Mouse (Mus musculus) embryonic facial prominence, embryonic 15.5 days (tissue): ENCODE results near the gene Ccdc77. TPM values are rescaled to one million over a fixed set of nuclear protein-coding genes. Genes with fewer than 3 reads are reported as not detected.

ENCODE experiments used
- ATAC-seq: fragments of 200-750 bp; cut with Nextera tagmentation; 2 replicates; pipeline ENCODE4 v1.8.0; 2017; ENCODE audit warnings: low read depth, moderate TSS enrichment; ENCODE audit not compliant: insufficient number of reproducible peaks, low FRiP score, low TSS enrichment
- H3K27ac ChIP-seq: fragments of 300-500 bp; sonication (generic); replicated peaks from 2 replicates; pipeline ENCODE4 v1.5.1; 2015; ENCODE audit warnings: mild to moderate bottlenecking, inconsistent platforms
- H3K27me3 ChIP-seq: fragments of 300-500 bp; sonication (generic); 2 replicates; pipeline ENCODE4 v1.6.1; 2015; ENCODE audit warnings: inconsistent platforms
- H3K36me3 ChIP-seq: fragments of 300-500 bp; sonication (generic); 2 replicates; pipeline ENCODE4 v1.6.1; 2015; ENCODE audit warnings: mild to moderate bottlenecking, inconsistent platforms
- H3K4me1 ChIP-seq: fragments of 300-500 bp; sonication (generic); 2 replicates; pipeline ENCODE4 v1.6.1; 2015; ENCODE audit warnings: inconsistent platforms
- H3K4me2 ChIP-seq: fragments of 300-500 bp; sonication (generic); replicated peaks from 2 replicates; pipeline ENCODE4 v1.6.1; 2015; ENCODE audit warnings: mild to moderate bottlenecking, inconsistent platforms
- H3K4me3 ChIP-seq: fragments of 300-500 bp; sonication (generic); replicated peaks from 2 replicates; pipeline ENCODE4 v1.5.1; 2015; ENCODE audit warnings: mild to moderate bottlenecking, inconsistent platforms
- H3K9ac ChIP-seq: fragments of 300-500 bp; sonication (generic); 2 replicates; pipeline ENCODE4 v1.6.1; 2015; ENCODE audit warnings: inconsistent platforms
- H3K9me3 ChIP-seq: fragments of 300-500 bp; sonication (generic); replicated peaks from 2 replicates; pipeline ENCODE4 v1.6.1; 2016; ENCODE audit warnings: inconsistent platforms
- WGBS: fragments of 180-500 bp; shearing (Covaris S2); methylation state at CpG from one replicate; pipeline ENCODE4 v1.1.7; 2015; 5-methylcytosine and 5-hydroxymethylcytosine counted together
- polyA plus RNA-seq: library from polyadenylated mRNA; unstranded; fragments of >200 nt; fragmentation: Nextera tagmentation; extraction: Ambion mirVana; gene quantifications from 2 replicates; pipeline ENCODE4 v1.2.1, GENCODE M21; 2015

The Ccdc77 gene
- polyA plus RNA-seq, 1 experiment from 2014 or later, result 21.2 TPM

DNA sequence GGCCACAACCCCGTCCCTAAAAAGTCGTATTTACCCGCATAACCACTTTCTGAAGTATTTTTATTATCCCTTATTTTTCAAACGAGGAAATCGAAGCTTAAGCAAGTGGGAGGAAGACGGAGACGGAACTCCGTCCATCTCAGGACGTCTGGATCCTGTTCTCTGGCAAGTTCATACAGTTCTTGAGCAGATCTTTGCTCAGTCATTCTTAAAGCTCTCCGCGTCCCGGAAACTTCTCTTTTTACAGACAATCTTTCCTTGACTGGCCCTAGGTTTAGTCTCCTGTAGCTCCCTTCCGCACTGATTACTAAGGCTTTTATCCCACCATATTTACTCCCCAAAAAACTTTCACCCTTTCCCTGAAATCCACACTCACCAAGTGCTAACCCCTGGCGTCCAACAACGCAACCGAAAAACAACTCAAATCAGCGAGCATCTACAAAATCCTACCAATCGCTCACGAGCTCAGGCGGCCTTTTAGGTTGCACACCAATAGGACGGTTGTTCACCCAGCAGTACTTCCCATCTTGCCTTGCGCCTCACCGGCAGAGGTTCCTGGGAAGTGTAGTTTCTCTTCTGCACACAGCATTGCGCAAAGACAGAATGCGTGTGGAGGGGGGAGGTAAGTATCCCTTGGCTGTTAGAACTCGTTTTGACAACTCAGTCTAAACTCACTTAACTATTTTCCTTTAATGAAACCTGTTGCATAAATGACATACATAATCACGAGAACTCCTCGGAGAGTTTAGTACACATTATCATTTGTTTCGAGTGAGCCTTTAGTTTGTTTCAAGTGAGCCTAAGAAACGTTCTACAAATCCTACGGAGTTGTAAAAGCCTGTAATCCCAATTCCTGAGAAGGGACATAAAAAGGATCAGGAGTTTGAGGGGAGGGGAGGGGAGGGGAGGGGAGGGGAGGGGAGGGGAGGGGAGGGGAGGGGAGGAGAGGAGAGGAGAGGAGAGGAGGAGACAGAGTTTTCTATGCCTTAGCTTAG, 6.9 kb downstream of the Ccdc77 start:
- ATAC-seq, result peak; percentile 96
- WGBS, result under 1% methylated on average over 31 of the region's 31 CpGs
- no peaks in the 10 kb centered on the region for H3K27me3 ChIP-seq

GRCm38 (mm10) chr6:120356478-120356877, 7.7 kb downstream of the Ccdc77 start:
- H3K4me1 ChIP-seq, result peaks cover 13% of the 10 kb centered on the region

More for the DNA sequence above, 6.9 kb downstream of the Ccdc77 start:
- peak overlapping the region; percentile 68 for H3K4me2 ChIP-seq
- H3K9me3 ChIP-seq, result no peaks in the 10 kb centered on the region
- peak overlapping the region; percentile 87 for H3K27ac ChIP-seq
- peaks cover 14% of the 10 kb centered on the region; the same call in 1 of the 2 replicates for H3K36me3 ChIP-seq
- peak overlapping the region; percentile 62 for H3K4me3 ChIP-seq
- H3K4me1 ChIP-seq, result peaks cover 13% of the 10 kb centered on the region
- H3K9ac ChIP-seq, result peak overlapping the region; percentile 45

GRCm38 (mm10) chr6:120349018-120349417, 15.2 kb downstream of the Ccdc77 start:
- H3K4me2 ChIP-seq, result no peak overlapping the region
- 84% methylated on average over 3 of the region's 3 CpGs for WGBS
- H3K4me3 ChIP-seq, result no peak overlapping the region
- no peak overlapping the region for H3K9ac ChIP-seq
- H3K27ac ChIP-seq, result no peak overlapping the region
- H3K36me3 ChIP-seq, result peaks cover 66% of the 10 kb centered on the region
- no peak for ATAC-seq
- no peaks in the 10 kb centered on the region for H3K27me3 ChIP-seq
- H3K4me1 ChIP-seq, result no peaks in the 10 kb centered on the region
- H3K9me3 ChIP-seq, result no peaks in the 10 kb centered on the region

More at GRCm38 (mm10) chr6:120356478-120356877, 7.7 kb downstream of the Ccdc77 start:
- peak overlapping the region; percentile 45 for H3K9ac ChIP-seq
- peak overlapping the region; percentile 68 for H3K4me2 ChIP-seq
- no peaks in the 10 kb centered on the region for H3K9me3 ChIP-seq
- peak overlapping the region; percentile 62 for H3K4me3 ChIP-seq
- no peaks in the 10 kb centered on the region for H3K27me3 ChIP-seq
- H3K27ac ChIP-seq, result peak overlapping the region; percentile 87
- no peak for ATAC-seq
- H3K36me3 ChIP-seq, result peaks cover 19% of the 10 kb centered on the region; the same call in 1 of the 2 replicates
- WGBS, result 30% methylated on average over 5 of the region's 5 CpGs

DNA sequence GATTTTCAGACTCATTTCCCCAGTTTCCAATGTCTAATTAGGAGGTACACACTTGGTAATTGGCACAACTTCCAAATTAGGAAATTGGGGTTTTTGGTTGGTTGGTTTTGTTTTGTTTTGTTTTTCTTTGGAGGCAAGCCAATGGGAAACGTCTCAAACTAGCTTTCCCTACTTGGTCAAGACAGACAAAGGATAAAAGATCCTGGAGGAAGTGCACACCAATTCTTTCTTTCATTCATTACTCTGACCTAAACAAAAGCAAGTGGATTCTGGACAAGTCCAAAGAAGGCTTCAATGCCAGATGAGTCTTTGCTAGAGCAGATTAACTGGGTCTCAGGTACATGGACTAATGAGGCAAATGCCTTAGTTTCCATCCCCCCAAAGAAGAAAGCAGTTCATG, 20.2 kb downstream of the Ccdc77 start:
- no peak for ATAC-seq
- Histone ChIP-seq H3K27ac (no peak overlapping the region), H3K36me3 (peaks cover 69% of the 10 kb centered on the region), H3K9me3 (no peaks in the 10 kb centered on the region), H3K4me1 (no peaks in the 10 kb centered on the region), H3K4me3 (no peak overlapping the region), H3K4me2 (no peak overlapping the region), H3K27me3 (no peaks in the 10 kb centered on the region), H3K9ac (no peak overlapping the region)
- WGBS, result 61% methylated on average over 1 of the region's 1 CpGs

DNA sequence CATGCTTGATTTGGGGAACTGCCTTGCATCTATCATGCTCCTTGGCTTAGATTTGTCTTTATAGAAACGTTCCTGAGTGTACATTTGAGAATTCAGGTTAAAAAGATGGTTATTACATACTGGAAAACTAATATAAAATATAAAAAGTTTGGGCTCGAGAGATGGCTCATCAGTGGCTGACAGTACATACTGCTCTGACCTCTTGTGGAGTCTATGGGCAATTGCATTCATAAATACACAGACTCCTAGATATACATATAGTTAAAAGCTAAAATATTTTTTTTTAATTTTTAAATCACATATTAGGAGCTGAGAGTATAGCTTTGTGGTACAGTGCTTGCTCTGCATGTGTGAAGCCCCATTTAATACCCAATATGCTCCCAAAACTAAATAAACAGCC, 31.8 kb downstream of the Ccdc77 start:
- Histone ChIP-seq H3K4me1 (no peaks in the 10 kb centered on the region), H3K9ac (no peak overlapping the region), H3K36me3 (peaks cover 68% of the 10 kb centered on the region), H3K27ac (no peak overlapping the region), H3K4me3 (no peak overlapping the region), H3K4me2 (no peak overlapping the region), H3K27me3 (no peaks in the 10 kb centered on the region), H3K9me3 (no peaks in the 10 kb centered on the region)
- ATAC-seq, result no peak
- 70% methylated on average over 2 of the region's 2 CpGs for WGBS

- Histone ChIP-seq H3K27ac (no peak overlapping the region), H3K36me3 (peaks cover 19% of the 10 kb centered on the region), H3K27me3 (no peaks in the 10 kb centered on the region), H3K4me3 (no peak overlapping the region), H3K4me1 (no peaks in the 10 kb centered on the region), H3K9me3 (no peaks in the 10 kb centered on the region), H3K4me2 (no peak overlapping the region), H3K9ac (no peak overlapping the region)
- 33% methylated on average over 6 of the region's 6 CpGs for WGBS
- peak; percentile 51; the same call in 1 of the 2 replicates for ATAC-seq
These were observed 39.8 kb downstream of the Ccdc77 start for GRCm38 (mm10) chr6:120324295-120324927.

DNA sequence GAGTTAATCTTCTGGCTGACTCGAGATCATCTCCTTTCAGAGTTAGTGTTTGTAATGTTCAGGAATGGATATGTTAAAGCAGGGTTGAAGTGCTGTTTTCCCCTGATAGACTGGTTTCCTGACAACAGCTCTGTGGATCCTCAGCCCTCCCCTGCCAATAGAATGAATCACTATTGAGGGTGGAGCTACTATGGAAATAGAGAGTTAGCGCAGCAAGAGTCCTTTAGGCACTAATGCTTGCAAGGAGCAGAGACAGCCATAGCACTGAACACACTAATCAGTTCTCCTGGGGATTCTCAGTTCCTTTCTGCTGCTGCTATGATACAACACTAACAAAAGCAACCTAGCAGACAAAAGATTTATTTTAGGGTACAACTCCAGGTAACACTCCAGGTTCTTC, 43.8 kb downstream of the Ccdc77 start:
- Histone ChIP-seq H3K9me3 (no peaks in the 10 kb centered on the region), H3K27ac (no peak overlapping the region), H3K4me2 (no peak overlapping the region), H3K4me1 (no peaks in the 10 kb centered on the region), H3K4me3 (no peak overlapping the region), H3K36me3 (peaks cover 8% of the 10 kb centered on the region), H3K27me3 (no peaks in the 10 kb centered on the region), H3K9ac (no peak overlapping the region)
- WGBS, result 67% methylated on average over 2 of the region's 2 CpGs
- ATAC-seq, result no peak

GRCm38 (mm10) chr6:120319129-120319528, 45.0 kb downstream of the Ccdc77 start:
- no peaks in the 10 kb centered on the region for H3K27me3 ChIP-seq
- WGBS, result 88% methylated on average over 9 of the region's 9 CpGs
- H3K27ac ChIP-seq, result no peak overlapping the region
- no peaks in the 10 kb centered on the region for H3K9me3 ChIP-seq
- H3K36me3 ChIP-seq, result no peaks in the 10 kb centered on the region
- no peak overlapping the region for H3K4me3 ChIP-seq
- no peak for ATAC-seq
- H3K4me1 ChIP-seq, result no peaks in the 10 kb centered on the region
- no peak overlapping the region for H3K9ac ChIP-seq
- H3K4me2 ChIP-seq, result no peak overlapping the region

- Histone ChIP-seq H3K4me1 (no peaks in the 10 kb centered on the region), H3K4me2 (no peak overlapping the region), H3K27me3 (no peaks in the 10 kb centered on the region), H3K27ac (no peak overlapping the region), H3K4me3 (no peak overlapping the region), H3K36me3 (no peaks in the 10 kb centered on the region), H3K9ac (no peak overlapping the region), H3K9me3 (no peaks in the 10 kb centered on the region)
- ATAC-seq, result no peak
- WGBS, result 78% methylated on average over 11 of the region's 11 CpGs
These were observed 45.8 kb downstream of the Ccdc77 start for GRCm38 (mm10) chr6:120318303-120318940.

- H3K36me3 ChIP-seq, result no peaks in the 10 kb centered on the region
- H3K4me1 ChIP-seq, result no peaks in the 10 kb centered on the region
- no peaks in the 10 kb centered on the region for H3K27me3 ChIP-seq
- no peak overlapping the region for H3K27ac ChIP-seq
- ATAC-seq, result no peak
- no peak overlapping the region for H3K4me3 ChIP-seq
- no peak overlapping the region for H3K4me2 ChIP-seq
- no peak overlapping the region for H3K9ac ChIP-seq
- H3K9me3 ChIP-seq, result no peaks in the 10 kb centered on the region
- WGBS, result 64% methylated on average over 5 of the region's 5 CpGs
These were observed 51.7 kb downstream of the Ccdc77 start for GRCm38 (mm10) chr6:120312443-120312842.

- 58% methylated on average over 3 of the region's 3 CpGs for WGBS
These were observed 54.4 kb downstream of the Ccdc77 start for GRCm38 (mm10) chr6:120309787-120310186.

More at GRCm38 (mm10) chr6:120309787-120310186, 54.4 kb downstream of the Ccdc77 start:
- H3K4me1 ChIP-seq, result no peaks in the 10 kb centered on the region
- no peak for ATAC-seq
- H3K36me3 ChIP-seq, result no peaks in the 10 kb centered on the region
- no peak overlapping the region for H3K27ac ChIP-seq
- no peak overlapping the region for H3K9ac ChIP-seq
- no peaks in the 10 kb centered on the region for H3K9me3 ChIP-seq
- no peak overlapping the region for H3K4me2 ChIP-seq
- no peaks in the 10 kb centered on the region for H3K27me3 ChIP-seq
- no peak overlapping the region for H3K4me3 ChIP-seq
